Mouse (Mus musculus) heart, embryonic 16.5 days (tissue): ENCODE measurements around the gene Atg7. TPM values are rescaled to one million over a fixed set of nuclear protein-coding genes. Genes with fewer than 3 reads are reported as not detected.

Experiments used
- ATAC-seq: fragments of 200-750 bp; cut with Nextera tagmentation; replicated peaks from 2 replicates; pipeline ENCODE4 v1.8.0; 2017; ENCODE audit warnings: moderate number of reproducible peaks; ENCODE audit not compliant: insufficient read depth, low FRiP score; ENCODE audit errors: extremely low read depth
- H3K27ac ChIP-seq: fragments of 300-500 bp; sonication (generic); 2 replicates; pipeline ENCODE4 v1.5.1; 2014; ENCODE audit warnings: mild to moderate bottlenecking, low read length, control low read depth, moderate library complexity
- H3K27me3 ChIP-seq: fragments of 300-500 bp; sonication (generic); 2 replicates; pipeline ENCODE4 v1.6.1; 2014; ENCODE audit warnings: low read length, mixed read lengths; ENCODE audit not compliant: control insufficient read depth, insufficient read depth
- H3K36me3 ChIP-seq: fragments of 300-500 bp; sonication (generic); 2 replicates; pipeline ENCODE4 v1.6.1; 2014; ENCODE audit not compliant: control insufficient read depth, insufficient read depth
- H3K4me1 ChIP-seq: fragments of 300-500 bp; sonication (generic); 2 replicates; pipeline ENCODE4 v1.6.1; 2014; ENCODE audit warnings: low read length, mixed read lengths; ENCODE audit not compliant: control insufficient read depth, insufficient read depth
- H3K4me2 ChIP-seq: fragments of 300-500 bp; sonication (generic); 2 replicates; pipeline ENCODE4 v1.6.1; 2014; ENCODE audit warnings: low read depth, mild to moderate bottlenecking, control low read depth, low read length
- H3K4me3 ChIP-seq: fragments of 300-500 bp; sonication (generic); 2 replicates; pipeline ENCODE4 v1.5.1; 2014; ENCODE audit warnings: mild to moderate bottlenecking, control low read depth, low read length
- H3K9ac ChIP-seq: fragments of 300-500 bp; sonication (generic); 2 replicates; pipeline ENCODE4 v1.6.1; 2014; ENCODE audit warnings: low read length, control low read depth
- H3K9me3 ChIP-seq: fragments of 300-500 bp; sonication (generic); replicated peaks from 2 replicates; pipeline ENCODE4 v1.6.1; 2016; ENCODE audit warnings: low read length; ENCODE audit not compliant: control insufficient read depth
- WGBS: fragments of 180-500 bp; shearing (Covaris S2); extraction: QIAGEN DNeasy Blood & Tissue Kit; methylation state at CpG from one replicate; pipeline ENCODE4 v1.1.7; 2014; 5-methylcytosine and 5-hydroxymethylcytosine counted together
- polyA plus RNA-seq: library from polyadenylated mRNA; unstranded; fragments of >200 nt; fragmentation: Nextera tagmentation; extraction: Ambion mirVana; gene quantifications from 2 replicates; pipeline ENCODE4 v1.2.1, GENCODE M21; 2015

Gene Atg7
- polyA plus RNA-seq, 1 experiment from 2014 or later, result 17.1 TPM

DNA sequence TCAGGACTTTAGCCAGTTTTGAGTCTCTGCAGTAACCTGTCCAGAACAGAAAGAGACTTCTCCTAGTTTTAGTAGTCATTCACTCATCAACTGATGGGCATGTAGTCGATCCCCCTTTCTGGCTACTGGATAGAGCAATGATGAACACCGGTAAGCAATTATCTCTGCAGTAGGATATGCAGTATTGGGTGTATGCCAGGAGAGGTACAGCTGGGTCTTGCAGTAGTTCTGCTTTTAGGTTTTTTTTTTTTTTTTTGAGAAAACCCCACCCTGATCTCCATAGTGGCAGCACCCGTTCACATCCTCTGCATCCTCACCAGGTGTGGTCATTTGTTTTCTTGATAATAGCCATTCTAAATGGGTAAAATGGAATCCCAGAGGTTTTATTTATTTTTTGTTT lies 105.5 kb downstream of the Atg7 start:
- Histone ChIP-seq H3K9ac (no peak overlapping the region), H3K4me1 (no peaks in the 10 kb centered on the region), H3K9me3 (no peaks in the 10 kb centered on the region), H3K36me3 (no peaks in the 10 kb centered on the region), H3K4me2 (no peak overlapping the region), H3K27ac (no peak overlapping the region), H3K4me3 (no peak overlapping the region), H3K27me3 (no peaks in the 10 kb centered on the region)
- no peak for ATAC-seq
- WGBS, result 77% methylated on average over 3 of the region's 3 CpGs

DNA sequence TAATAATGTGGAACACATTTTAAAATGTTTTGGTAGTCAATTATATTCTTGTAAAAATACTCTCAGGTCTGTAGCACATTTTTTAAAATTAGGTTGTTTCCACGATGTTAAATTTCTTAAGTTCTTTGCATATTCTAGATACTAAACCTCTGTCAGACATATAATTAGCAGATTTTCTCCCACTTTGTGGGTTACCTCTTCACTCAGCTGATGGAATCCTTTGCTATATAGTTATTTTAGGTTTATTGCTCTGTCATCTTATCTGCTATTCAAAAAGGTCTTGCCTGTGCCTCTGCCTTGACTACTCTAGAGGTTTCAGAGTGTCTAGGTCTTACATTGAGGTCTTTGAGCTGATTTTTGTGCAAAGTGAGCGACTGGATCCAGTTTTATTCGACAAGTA lies 106.0 kb downstream of the Atg7 start:
- Histone ChIP-seq H3K4me1 (no peaks in the 10 kb centered on the region), H3K4me2 (no peak overlapping the region), H3K9ac (no peak overlapping the region), H3K4me3 (no peak overlapping the region), H3K27me3 (no peaks in the 10 kb centered on the region), H3K27ac (no peak overlapping the region), H3K36me3 (no peaks in the 10 kb centered on the region), H3K9me3 (no peaks in the 10 kb centered on the region)
- 90% methylated on average over 3 of the region's 3 CpGs for WGBS
- ATAC-seq, result no peak

DNA sequence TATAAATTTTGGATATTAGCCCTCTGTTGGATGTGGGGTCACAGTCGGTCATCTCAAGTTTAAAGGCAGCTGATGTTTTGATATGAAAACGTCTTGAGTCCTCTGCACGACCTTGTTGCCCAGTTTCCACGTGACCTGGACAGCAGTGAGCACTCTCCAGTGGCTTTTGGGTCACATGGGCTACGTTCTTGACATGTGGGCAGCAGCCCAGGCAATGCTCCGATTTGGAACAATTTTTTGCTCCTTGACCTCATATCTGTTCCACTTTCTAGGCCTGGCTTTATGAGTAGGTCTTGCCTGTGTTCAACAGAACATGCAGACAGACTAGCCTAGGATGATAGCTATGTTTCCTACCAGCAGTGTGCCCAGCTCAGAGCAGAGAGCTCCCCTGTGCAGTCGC lies 115.9 kb downstream of the Atg7 start:
- WGBS, result 74% methylated on average over 7 of the region's 7 CpGs
- Histone ChIP-seq H3K9me3 (no peaks in the 10 kb centered on the region), H3K27ac (no peak overlapping the region), H3K9ac (no peak overlapping the region), H3K4me2 (no peak overlapping the region), H3K27me3 (no peaks in the 10 kb centered on the region), H3K4me1 (no peaks in the 10 kb centered on the region), H3K36me3 (no peaks in the 10 kb centered on the region), H3K4me3 (no peak overlapping the region)
- no peak for ATAC-seq

DNA sequence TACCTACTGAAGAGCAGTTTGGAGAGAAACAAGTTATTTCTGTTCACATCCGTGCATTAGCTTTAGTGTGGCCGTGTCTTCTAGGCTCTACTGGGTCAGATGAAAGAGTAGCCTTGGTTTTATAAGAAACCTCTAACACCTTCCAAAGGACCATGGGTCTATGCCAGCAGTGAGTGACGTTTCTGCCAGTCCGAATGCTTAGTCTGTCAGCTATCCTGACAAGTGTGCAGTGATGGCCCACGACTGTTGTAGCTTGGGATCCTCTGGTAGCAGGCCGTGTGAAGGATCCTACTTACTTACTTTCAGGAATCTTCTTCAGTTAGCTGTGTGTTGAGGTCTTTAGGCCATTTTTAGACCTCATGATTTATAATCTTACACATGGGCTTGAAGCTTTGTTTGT lies 123.4 kb downstream of the Atg7 start:
- no peak for ATAC-seq

DNA sequence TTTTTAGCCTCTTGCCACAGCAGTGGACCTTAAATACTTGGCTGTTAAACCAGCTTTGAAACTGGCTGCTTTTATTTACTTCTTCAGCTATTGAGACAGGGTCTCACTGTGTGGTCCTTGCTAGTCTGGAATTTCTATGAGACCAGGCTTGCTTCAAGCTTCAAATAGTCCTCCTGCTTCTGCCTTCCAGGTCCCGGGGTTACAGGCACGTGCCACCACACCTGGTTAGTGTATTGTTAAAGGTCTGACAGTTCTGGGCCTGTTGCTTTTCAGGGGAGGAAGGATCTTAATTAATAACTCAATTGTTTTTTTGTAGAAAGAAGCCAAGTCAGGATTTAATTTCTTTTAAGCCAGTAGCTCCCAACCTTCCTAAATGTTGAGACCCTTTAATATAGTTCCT lies 124.8 kb downstream of the Atg7 start:
- WGBS, result 79% methylated on average over 2 of the region's 2 CpGs

More for the DNA sequence above, 123.4 kb downstream of the Atg7 start:
- Histone ChIP-seq H3K9ac (no peak overlapping the region), H3K36me3 (no peaks in the 10 kb centered on the region), H3K4me3 (no peak overlapping the region), H3K27me3 (no peaks in the 10 kb centered on the region), H3K27ac (no peak overlapping the region), H3K4me1 (peaks cover 8% of the 10 kb centered on the region), H3K9me3 (no peaks in the 10 kb centered on the region), H3K4me2 (no peak overlapping the region)
- 68% methylated on average over 6 of the region's 6 CpGs for WGBS

DNA sequence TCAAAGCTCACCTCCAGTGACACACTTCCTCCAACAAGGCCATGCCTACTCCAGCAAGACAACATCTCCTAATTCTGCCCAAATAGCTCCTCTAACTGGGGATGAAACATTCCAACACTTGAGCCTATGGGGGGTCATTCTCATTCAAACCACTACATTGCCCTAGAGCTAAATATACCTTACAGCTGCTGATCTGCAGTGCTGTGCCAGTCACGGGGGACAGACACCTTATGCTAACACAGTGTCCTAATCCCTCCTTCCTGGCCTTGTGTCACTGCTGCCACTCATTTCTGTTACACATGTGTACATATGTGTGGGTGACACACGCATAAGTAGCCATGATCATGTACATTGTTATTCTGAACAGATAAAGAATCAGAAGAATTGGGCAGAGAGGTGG lies 127.4 kb downstream of the Atg7 start:
- no peaks in the 10 kb centered on the region for H3K27me3 ChIP-seq
- 60% methylated on average over 2 of the region's 2 CpGs for WGBS
- peaks cover 8% of the 10 kb centered on the region for H3K4me1 ChIP-seq
- ATAC-seq, result no peak
- H3K27ac ChIP-seq, result no peak overlapping the region
- H3K9ac ChIP-seq, result 0 out of 2 replicates have a peak overlapping the region, but pooled peaks have one; percentile 8
- no peak overlapping the region for H3K4me3 ChIP-seq
- no peaks in the 10 kb centered on the region for H3K9me3 ChIP-seq
- no peaks in the 10 kb centered on the region for H3K36me3 ChIP-seq
- no peak overlapping the region for H3K4me2 ChIP-seq

More for the DNA sequence above, 124.8 kb downstream of the Atg7 start:
- Histone ChIP-seq H3K9me3 (no peaks in the 10 kb centered on the region), H3K36me3 (no peaks in the 10 kb centered on the region), H3K4me3 (no peak overlapping the region), H3K27ac (no peak overlapping the region), H3K9ac (no peak overlapping the region), H3K27me3 (no peaks in the 10 kb centered on the region), H3K4me1 (peaks cover 8% of the 10 kb centered on the region), H3K4me2 (no peak overlapping the region)
- ATAC-seq, result no peak

DNA sequence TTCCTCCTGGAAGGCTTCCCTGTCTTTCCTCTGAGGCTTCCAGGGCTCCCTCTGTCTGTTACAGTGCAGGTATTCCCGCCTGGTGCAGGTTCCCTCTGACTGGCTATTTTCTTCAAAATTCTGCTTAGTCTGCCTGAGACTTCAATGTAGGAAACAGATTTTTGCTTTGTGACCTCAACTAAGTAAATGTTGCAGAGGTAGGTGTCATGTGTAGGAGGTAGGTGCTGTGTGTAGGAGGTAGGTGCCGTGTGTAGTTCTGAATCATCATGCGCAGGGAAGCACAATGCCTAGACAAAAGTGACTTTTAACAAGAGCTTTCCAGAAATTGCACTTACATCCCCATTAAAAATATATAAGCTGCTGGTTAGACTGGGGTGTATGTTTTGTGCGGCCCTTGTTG lies 128.6 kb downstream of the Atg7 start:
- Histone ChIP-seq H3K27ac (no peak overlapping the region), H3K27me3 (no peaks in the 10 kb centered on the region), H3K36me3 (no peaks in the 10 kb centered on the region), H3K4me1 (peaks cover 8% of the 10 kb centered on the region), H3K4me3 (no peak overlapping the region), H3K9ac (no peak overlapping the region), H3K4me2 (no peak overlapping the region), H3K9me3 (no peaks in the 10 kb centered on the region)
- 92% methylated on average over 4 of the region's 4 CpGs for WGBS
- ATAC-seq, result no peak

DNA sequence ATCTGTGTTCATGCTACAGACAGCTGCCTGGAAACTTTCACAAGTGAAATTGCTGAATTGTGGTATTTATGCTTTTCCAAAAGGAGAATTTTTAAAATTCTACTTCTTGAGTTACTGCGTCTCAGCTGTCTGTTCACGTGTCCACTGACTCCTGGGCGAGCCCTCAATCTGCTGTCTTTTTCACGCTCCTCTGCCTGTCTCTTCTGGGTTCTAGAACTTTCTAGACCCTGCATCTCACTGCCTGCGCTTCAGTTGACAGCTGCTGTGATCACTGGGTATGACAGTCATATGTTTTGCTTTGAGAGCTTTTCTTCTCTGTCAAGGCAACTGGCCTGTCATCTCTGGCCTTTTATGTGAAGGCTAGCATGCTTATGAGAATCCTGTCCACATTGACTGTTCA lies 132.3 kb downstream of the Atg7 start:
- Histone ChIP-seq H3K4me2 (no peak overlapping the region), H3K9me3 (no peaks in the 10 kb centered on the region), H3K27me3 (no peaks in the 10 kb centered on the region), H3K36me3 (no peaks in the 10 kb centered on the region), H3K4me1 (peaks cover 5% of the 10 kb centered on the region), H3K27ac (no peak overlapping the region), H3K4me3 (no peak overlapping the region), H3K9ac (no peak overlapping the region)
- no peak for ATAC-seq
- WGBS, result 88% methylated on average over 5 of the region's 5 CpGs

DNA sequence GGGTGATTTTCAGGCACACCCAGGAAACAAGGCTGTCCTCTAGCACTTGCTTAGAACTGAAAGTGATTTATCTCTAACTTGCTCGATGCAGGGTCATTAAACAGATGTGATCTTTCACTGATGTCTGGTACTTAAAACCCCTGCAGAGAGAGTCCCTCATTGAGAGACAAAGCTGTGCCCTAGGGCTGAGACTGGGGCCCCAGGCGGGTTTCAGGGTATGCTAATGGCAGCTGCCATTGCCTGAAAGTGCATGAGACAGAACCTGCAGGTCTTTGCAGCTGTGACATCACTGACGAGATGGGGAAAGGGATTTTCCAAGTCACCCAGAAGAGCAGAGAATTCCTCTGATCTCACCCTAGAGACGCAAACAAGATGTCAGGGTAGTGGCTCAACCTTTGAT lies 135.0 kb downstream of the Atg7 start:
- peaks cover 20% of the 10 kb centered on the region for H3K4me1 ChIP-seq
- 57% methylated on average over 4 of the region's 4 CpGs for WGBS
- H3K9ac ChIP-seq, result no peak overlapping the region
- H3K9me3 ChIP-seq, result no peaks in the 10 kb centered on the region
- no peak overlapping the region for H3K27ac ChIP-seq
- no peaks in the 10 kb centered on the region for H3K36me3 ChIP-seq
- ATAC-seq, result no peak
- no peak overlapping the region for H3K4me2 ChIP-seq
- H3K4me3 ChIP-seq, result no peak overlapping the region
- H3K27me3 ChIP-seq, result no peaks in the 10 kb centered on the region

DNA sequence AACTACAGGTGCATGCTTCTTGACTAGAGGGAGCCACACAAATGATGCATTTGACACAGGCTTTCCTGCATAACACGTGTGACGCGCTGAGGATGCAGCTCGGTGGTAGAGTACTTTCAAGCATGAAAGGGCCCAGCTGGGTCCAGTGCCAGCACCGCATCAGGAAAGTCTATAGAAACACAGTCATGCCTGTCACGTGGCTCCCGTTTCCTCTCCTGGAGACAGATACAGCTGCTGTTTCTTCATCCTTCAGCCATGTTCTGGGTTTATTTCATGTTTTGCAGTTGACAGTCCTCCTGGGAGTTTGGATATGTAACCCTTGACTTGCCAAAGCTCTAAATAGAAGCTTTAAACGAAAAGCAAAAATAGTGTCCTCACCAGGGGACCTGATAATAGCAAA lies 135.8 kb downstream of the Atg7 start:
- Histone ChIP-seq H3K36me3 (no peaks in the 10 kb centered on the region), H3K9me3 (no peaks in the 10 kb centered on the region), H3K4me2 (no peak overlapping the region), H3K4me3 (no peak overlapping the region), H3K27ac (no peak overlapping the region), H3K9ac (no peak overlapping the region), H3K27me3 (no peaks in the 10 kb centered on the region), H3K4me1 (peaks cover 20% of the 10 kb centered on the region)
- ATAC-seq, result no peak
- 74% methylated on average over 8 of the region's 8 CpGs for WGBS
